Mouse (Mus musculus): ENCODE results near the gene Srcap. TPM values are rescaled to one million over a fixed set of nuclear protein-coding genes. Genes with fewer than 3 reads are reported as not detected.
"Not testable (repeated sequence)": the region's sequence is repeated elsewhere in the genome, so short reads cannot be mapped to it uniquely, and the experiment has no call there.

The Srcap gene
- 79.0 and 107 TPM in 2 replicates for total RNA-seq (2014; fragmentation: Nextera tagmentation)
- total RNA-seq (2017) = 14.4 and 14.8 TPM in 2 replicates
- polyA plus RNA-seq (2012) = 35.7 and 48.5 TPM in 2 replicates

DNA sequence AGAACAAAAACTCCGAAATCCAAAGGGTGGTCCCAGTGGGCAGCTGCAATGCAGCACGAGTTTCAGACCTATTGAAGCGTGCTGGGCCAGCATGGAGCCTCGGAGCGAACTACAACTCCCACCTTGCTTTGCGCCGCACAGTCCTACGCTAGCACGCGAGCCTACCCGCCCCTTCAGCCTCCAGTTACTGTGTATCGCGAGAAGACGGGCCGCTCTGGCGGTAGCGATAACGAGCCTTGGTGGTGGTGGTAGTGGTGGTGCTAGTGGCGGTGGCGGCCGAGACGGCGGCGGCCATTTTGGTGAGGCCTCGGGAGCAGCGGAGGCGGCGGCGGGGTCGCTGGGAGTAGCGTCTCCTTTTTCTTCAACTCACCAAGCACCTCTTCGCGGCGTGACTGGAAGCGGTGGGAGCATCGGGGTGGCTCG lies at the start of gene Srcap:
Gene Srcap, plus strand, starts transcription at position 176 of the 423 bp plus-strand sequence.
- no peak; the same call in 1 of the 2 replicates for TF ChIP-seq TAL1 (conservative IDR thresholded peaks at IDR 0.05; ENCODE audit: low read depth, low read length)
- no peak for TF ChIP-seq GATA2 (IDR thresholded peaks at IDR 0.05; ENCODE audit: borderline replicate concordance, low read depth, low read length)
- TF ChIP-seq GATA1 (IDR thresholded peaks at IDR 0.05; ENCODE audit: borderline replicate concordance, low read length) = no peak
- no peak; the same call in 1 of the 2 replicates for TF ChIP-seq POLR2AphosphoS5 (IDR thresholded peaks at IDR 0.05; ENCODE audit: insufficient replicate concordance, low read depth, low read length)
- no peak for TF ChIP-seq CTCF (IDR thresholded peaks at IDR 0.05; ENCODE audit: low read depth, low read length)
- Histone ChIP-seq H3K9me3 (replicated peaks) (no peaks in the 10 kb centered on the region), H3K4me1 (ENCODE audit: insufficient read depth, low read depth, low read length) (peaks cover 41% of the 10 kb centered on the region), H3K36me3 (replicated peaks) (peaks cover 28% of the 10 kb centered on the region), H3K4me3 (ENCODE audit: low read depth, low read length) (peak within 1 kb of the TSS; percentile 87), H3K27me3 (ENCODE audit: insufficient read depth, low read length) (no peaks in the 10 kb centered on the region)
- DNase-seq (ENCODE audit: low spot score) (peak; percentile 77), ATAC-seq (ENCODE audit: extremely low read depth, insufficient number of reproducible peaks, low FRiP score, poor library complexity, severe bottlenecking) (peak; percentile 97)

GRCm38 (mm10) chr7:127465191-127465590 lies 46.6 kb upstream of the Srcap start:
- H3K4me3 ChIP-seq (ENCODE audit: low read depth, low read length) = no peak overlapping the region
- DNase-seq (ENCODE audit: low spot score) (no peak), ATAC-seq (ENCODE audit: extremely low read depth, insufficient number of reproducible peaks, low FRiP score, poor library complexity, severe bottlenecking) (no peak)
- peaks cover 56% of the 10 kb centered on the region for H3K36me3 ChIP-seq (replicated peaks)
- peaks cover 4% of the 10 kb centered on the region for H3K4me1 ChIP-seq (ENCODE audit: insufficient read depth, low read depth, low read length)
- TF ChIP-seq TAL1 (conservative IDR thresholded peaks at IDR 0.05; ENCODE audit: low read depth, low read length) (no peak), CTCF (IDR thresholded peaks at IDR 0.05; ENCODE audit: low read depth, low read length) (no peak), GATA2 (IDR thresholded peaks at IDR 0.05; ENCODE audit: borderline replicate concordance, low read depth, low read length) (no peak), GATA1 (IDR thresholded peaks at IDR 0.05; ENCODE audit: borderline replicate concordance, low read length) (no peak), POLR2AphosphoS5 (IDR thresholded peaks at IDR 0.05; ENCODE audit: insufficient replicate concordance, low read depth, low read length) (no peak)
- H3K27me3 ChIP-seq (ENCODE audit: insufficient read depth, low read length) = no peaks in the 10 kb centered on the region
- peaks cover 13% of the 10 kb centered on the region for H3K9me3 ChIP-seq (replicated peaks)

DNA sequence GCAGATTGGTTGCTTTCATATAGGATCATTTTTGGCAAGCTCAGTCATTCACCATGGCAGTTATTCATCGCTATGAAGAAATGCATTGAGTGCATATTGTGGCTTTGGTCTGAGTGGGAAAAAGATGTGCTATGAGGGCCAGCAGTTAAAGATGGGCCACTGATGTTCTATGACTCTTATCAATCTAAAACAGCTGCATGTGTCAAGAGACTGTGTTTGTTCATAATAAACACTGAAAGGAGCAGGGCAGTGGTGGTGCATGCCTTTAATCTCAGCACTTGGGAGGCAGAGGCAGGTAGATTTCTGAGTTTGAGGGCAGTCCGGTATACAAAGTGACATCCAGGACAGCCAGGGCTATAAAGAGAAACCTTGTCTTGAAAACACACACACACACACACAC lies 46.1 kb upstream of the Srcap start:
- not testable (repeated sequence) for DNase-seq (ENCODE audit: low spot score); H3K4me3 ChIP-seq (ENCODE audit: low read depth, low read length); H3K4me1 ChIP-seq (ENCODE audit: insufficient read depth, low read depth, low read length); ATAC-seq (ENCODE audit: extremely low read depth, insufficient number of reproducible peaks, low FRiP score, poor library complexity, severe bottlenecking); H3K27me3 ChIP-seq (ENCODE audit: insufficient read depth, low read length)
- H3K9me3 ChIP-seq (replicated peaks) = peaks cover 13% of the 10 kb centered on the region
- H3K36me3 ChIP-seq (replicated peaks) = peaks cover 52% of the 10 kb centered on the region

GRCm38 (mm10) chr7:127466606-127467005 lies 45.2 kb upstream of the Srcap start:
- Histone ChIP-seq H3K4me1 (ENCODE audit: insufficient read depth, low read depth, low read length) (peaks cover 4% of the 10 kb centered on the region), H3K4me3 (ENCODE audit: low read depth, low read length) (no peak overlapping the region), H3K9me3 (replicated peaks) (peaks cover 13% of the 10 kb centered on the region), H3K27me3 (ENCODE audit: insufficient read depth, low read length) (no peaks in the 10 kb centered on the region), H3K36me3 (replicated peaks) (peaks cover 43% of the 10 kb centered on the region)
- ATAC-seq (ENCODE audit: extremely low read depth, insufficient number of reproducible peaks, low FRiP score, poor library complexity, severe bottlenecking) (no peak), DNase-seq (ENCODE audit: low spot score) (no peak)
- TF ChIP-seq POLR2AphosphoS5 (IDR thresholded peaks at IDR 0.05; ENCODE audit: insufficient replicate concordance, low read depth, low read length) (no peak), CTCF (IDR thresholded peaks at IDR 0.05; ENCODE audit: low read depth, low read length) (no peak), GATA2 (IDR thresholded peaks at IDR 0.05; ENCODE audit: borderline replicate concordance, low read depth, low read length) (no peak), TAL1 (conservative IDR thresholded peaks at IDR 0.05; ENCODE audit: low read depth, low read length) (no peak), GATA1 (IDR thresholded peaks at IDR 0.05; ENCODE audit: borderline replicate concordance, low read length) (no peak)

DNA sequence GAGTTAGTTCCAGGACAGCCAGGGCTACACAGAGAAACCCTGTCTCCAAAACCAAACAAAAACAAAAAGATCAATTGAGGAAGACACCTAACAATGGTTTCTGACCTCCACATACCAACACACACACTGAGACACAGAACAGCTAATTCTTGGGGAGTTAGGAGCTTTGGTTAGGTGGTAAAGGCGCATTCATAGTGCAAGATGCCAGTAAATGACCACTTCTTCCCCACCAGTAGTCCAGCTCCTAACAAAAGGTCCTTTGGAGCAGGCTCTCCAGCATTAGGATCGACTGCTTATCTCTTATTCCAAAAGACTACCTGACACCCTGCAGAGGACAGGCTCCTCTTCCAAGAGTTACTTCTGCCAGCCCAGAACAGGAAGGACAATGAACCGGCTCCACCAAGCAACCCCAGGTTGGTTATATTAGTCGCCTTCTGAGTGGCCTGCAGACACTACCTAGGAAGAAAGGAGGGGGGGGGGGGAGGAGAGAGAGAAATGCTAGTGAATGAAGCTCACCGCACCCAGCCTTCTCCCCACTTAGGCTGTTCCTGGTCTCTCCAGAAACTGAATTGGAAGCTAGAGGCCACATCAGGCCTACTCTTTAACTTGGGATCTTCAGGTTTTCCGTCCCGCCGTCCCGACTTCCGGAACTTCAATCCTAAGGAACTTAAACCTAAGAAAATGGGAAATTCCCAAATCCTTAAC lies 41.6 kb upstream of the Srcap start:
- no peaks in the 10 kb centered on the region for H3K27me3 ChIP-seq (ENCODE audit: insufficient read depth, low read length)
- TF ChIP-seq POLR2AphosphoS5 (IDR thresholded peaks at IDR 0.05; ENCODE audit: insufficient replicate concordance, low read depth, low read length) (no peak), TAL1 (conservative IDR thresholded peaks at IDR 0.05; ENCODE audit: low read depth, low read length) (no peak), CTCF (IDR thresholded peaks at IDR 0.05; ENCODE audit: low read depth, low read length) (no peak), GATA1 (IDR thresholded peaks at IDR 0.05; ENCODE audit: borderline replicate concordance, low read length) (no peak), GATA2 (IDR thresholded peaks at IDR 0.05; ENCODE audit: borderline replicate concordance, low read depth, low read length) (no peak)
- peak; percentile 29 for DNase-seq (ENCODE audit: low spot score)
- no peak for ATAC-seq (ENCODE audit: extremely low read depth, insufficient number of reproducible peaks, low FRiP score, poor library complexity, severe bottlenecking)
- H3K36me3 ChIP-seq (replicated peaks) = peaks cover 62% of the 10 kb centered on the region
- H3K9me3 ChIP-seq (replicated peaks) = peaks cover 13% of the 10 kb centered on the region
- H3K4me1 ChIP-seq (ENCODE audit: insufficient read depth, low read depth, low read length) = peaks cover 25% of the 10 kb centered on the region
- peak overlapping the region; percentile 81 for H3K4me3 ChIP-seq (ENCODE audit: low read depth, low read length)

DNA sequence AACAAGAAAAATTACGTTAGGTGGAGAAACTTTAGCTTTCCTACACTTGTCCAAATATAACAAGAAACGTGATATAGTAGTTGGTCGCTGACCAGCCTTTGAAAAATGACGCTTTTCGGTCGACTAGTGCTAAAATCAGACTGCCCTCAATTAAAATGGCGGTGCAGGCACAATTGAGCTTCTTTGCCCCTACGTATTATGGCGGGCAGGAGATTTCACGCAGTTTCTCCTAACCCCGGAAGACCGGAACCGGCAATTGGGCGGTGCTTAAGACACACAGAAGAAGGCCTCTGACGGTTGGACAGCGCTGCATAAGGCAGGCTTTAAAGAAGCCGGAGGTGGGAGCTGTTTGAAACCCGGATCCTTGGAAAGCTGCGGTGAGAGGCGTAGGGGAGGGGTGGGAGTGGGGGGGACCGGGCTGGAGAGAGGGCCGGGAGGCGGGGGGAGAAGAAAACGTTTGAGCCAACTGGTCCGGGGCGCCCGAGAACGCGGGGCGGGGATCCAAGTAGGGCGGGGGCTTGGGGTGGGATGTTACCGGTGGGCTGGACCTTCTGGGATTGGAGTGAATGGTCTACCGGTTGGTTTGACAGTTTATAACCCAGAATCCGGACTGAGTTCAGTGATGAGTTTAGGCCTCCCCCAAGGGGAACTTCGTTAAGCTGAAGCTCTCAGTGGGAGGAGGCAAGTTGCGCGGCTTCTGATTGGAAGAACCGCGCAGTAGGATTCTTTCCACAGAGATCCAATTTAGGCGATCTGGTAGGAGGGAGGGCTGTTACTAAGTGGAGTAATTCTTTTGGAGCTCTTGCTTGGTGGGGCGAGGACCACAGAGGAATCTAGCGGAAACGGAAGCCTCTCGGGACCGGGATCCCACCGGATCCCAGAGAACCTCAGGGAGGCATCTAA lies 40.8 kb upstream of the Srcap start:
- Histone ChIP-seq H3K4me1 (ENCODE audit: insufficient read depth, low read depth, low read length) (peaks cover 33% of the 10 kb centered on the region), H3K4me3 (ENCODE audit: low read depth, low read length) (peak overlapping the region; percentile 81), H3K36me3 (replicated peaks) (peaks cover 62% of the 10 kb centered on the region), H3K9me3 (replicated peaks) (peaks cover 13% of the 10 kb centered on the region), H3K27me3 (ENCODE audit: insufficient read depth, low read length) (no peaks in the 10 kb centered on the region)
- TF ChIP-seq TAL1 (conservative IDR thresholded peaks at IDR 0.05; ENCODE audit: low read depth, low read length) (no peak), GATA2 (IDR thresholded peaks at IDR 0.05; ENCODE audit: borderline replicate concordance, low read depth, low read length) (no peak), POLR2AphosphoS5 (IDR thresholded peaks at IDR 0.05; ENCODE audit: insufficient replicate concordance, low read depth, low read length) (no peak), CTCF (IDR thresholded peaks at IDR 0.05; ENCODE audit: low read depth, low read length) (no peak), GATA1 (IDR thresholded peaks at IDR 0.05; ENCODE audit: borderline replicate concordance, low read length) (no peak)
- ATAC-seq (ENCODE audit: extremely low read depth, insufficient number of reproducible peaks, low FRiP score, poor library complexity, severe bottlenecking) = peak; percentile 86
- peak; percentile 90 for DNase-seq (ENCODE audit: low spot score)
